Mouse (Mus musculus): Measurements from ENCODE around the gene Gm13279. TPM values are rescaled to one million over a fixed set of nuclear protein-coding genes. Genes with fewer than 3 reads are reported as not detected.
"Not testable (repeated sequence)": the region's sequence is repeated elsewhere in the genome, so short reads cannot be mapped to it uniquely, and the experiment has no call there.

Gene Gm13279
- polyA plus RNA-seq (2015; fragmentation: Nextera tagmentation; extraction: Ambion mirVana): not detected in 2 replicates

DNA sequence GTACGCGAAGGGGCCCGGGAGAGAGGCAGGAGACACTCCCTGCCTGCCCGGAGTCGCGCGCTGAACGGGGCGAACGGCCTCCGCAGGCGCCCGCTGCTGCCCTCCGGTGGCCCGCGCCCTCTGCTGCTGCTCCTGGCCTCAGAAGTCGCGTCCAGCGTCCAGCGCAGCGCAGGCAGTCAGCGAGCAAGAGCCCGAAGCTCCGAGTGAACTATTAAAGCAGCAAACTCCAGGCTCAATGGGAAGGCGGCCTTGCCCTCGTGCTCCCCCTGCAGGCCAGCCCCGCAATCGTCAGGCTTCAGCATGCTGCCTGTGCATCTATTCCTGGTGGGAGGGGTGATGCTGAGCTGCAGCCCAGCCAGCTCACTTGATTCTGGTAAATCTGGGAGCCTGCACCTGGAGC lies at the start of gene Gm13279:
Gm13279 (plus strand) TSS at position 301 of the 400 bp plus-strand sequence.
- H3K9me3 ChIP-seq (replicated peaks; ENCODE audit: control insufficient read depth, low read length); H3K27ac ChIP-seq (ENCODE audit: low read length); H3K4me2 ChIP-seq (ENCODE audit: low read depth, low read length); H3K9ac ChIP-seq (ENCODE audit: low read depth, low read length); ATAC-seq (ENCODE audit: low read depth); H3K4me1 ChIP-seq (ENCODE audit: control insufficient read depth, low read depth, low read length); H3K27me3 ChIP-seq (ENCODE audit: control insufficient read depth, insufficient read depth, low read depth, low read length); H3K36me3 ChIP-seq (ENCODE audit: control insufficient read depth, insufficient read depth); H3K4me3 ChIP-seq (ENCODE audit: low read depth, low read length): not testable (repeated sequence)
- WGBS (ENCODE audit: insufficient replicate concordance): no CpG with 5 or more reads among the region's 28 CpGs

DNA sequence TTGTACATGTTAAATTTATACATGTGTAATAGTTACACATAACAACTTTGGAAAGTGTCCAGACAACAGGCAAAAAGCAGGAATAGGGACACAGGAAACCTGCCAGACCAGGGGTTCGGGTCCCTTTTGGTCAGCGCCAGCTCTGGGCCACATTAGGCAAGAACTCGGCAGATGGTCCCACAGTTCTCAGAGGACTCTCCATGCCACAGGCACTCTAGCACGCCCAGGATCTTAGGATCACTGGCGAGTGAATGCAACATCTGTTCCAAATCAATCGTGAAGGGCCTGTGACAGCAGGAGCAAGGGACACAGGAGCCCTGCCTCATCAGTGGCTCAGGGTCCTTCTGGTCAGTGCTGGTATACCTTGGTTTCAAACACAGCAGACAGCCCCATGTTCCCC lies 47.3 kb upstream of the Gm13279 start:
- H3K9ac ChIP-seq (ENCODE audit: low read depth, low read length): no peak overlapping the region
- H3K9me3 ChIP-seq (replicated peaks; ENCODE audit: control insufficient read depth, low read length): no peaks in the 10 kb centered on the region
- no peaks in the 10 kb centered on the region for H3K36me3 ChIP-seq (ENCODE audit: control insufficient read depth, insufficient read depth)
- ATAC-seq (ENCODE audit: low read depth): no peak
- no peak overlapping the region for H3K4me2 ChIP-seq (ENCODE audit: low read depth, low read length)
- H3K4me1 ChIP-seq (ENCODE audit: control insufficient read depth, low read depth, low read length): no peaks in the 10 kb centered on the region
- H3K4me3 ChIP-seq (ENCODE audit: low read depth, low read length): no peak overlapping the region
- 51% methylated on average over 6 of the region's 6 CpGs for WGBS (ENCODE audit: insufficient replicate concordance)
- no peaks in the 10 kb centered on the region for H3K27me3 ChIP-seq (ENCODE audit: control insufficient read depth, insufficient read depth, low read depth, low read length)
- H3K27ac ChIP-seq (ENCODE audit: low read length): no peak overlapping the region

DNA sequence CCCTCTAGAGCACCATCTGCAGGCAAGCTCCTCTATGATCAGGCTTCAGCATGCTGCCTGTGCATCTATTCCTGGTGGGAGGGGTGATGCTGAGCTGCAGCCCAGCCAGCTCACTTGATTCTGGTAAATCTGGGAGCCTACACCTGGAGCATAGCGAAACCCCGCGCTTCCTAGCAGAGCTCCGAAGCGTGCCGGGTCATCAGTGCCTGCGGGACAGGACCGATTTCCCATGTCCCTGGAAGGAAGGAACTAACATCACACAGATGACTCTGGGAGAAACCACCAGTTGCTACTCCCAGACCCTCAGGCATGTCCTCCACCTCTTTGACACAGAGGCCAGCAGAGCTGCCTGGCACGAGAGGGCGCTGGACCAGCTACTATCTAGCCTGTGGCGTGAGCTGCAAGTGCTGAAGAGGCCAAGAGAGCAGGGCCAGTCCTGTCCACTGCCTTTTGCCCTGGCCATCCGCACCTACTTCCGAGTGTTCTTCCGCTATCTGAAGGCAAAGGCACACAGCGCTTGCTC lies 42.3 kb upstream of the Gm13279 start, which contains the start of gene Gm13271:
Gm13271 (plus strand) TSS at position 51 of the 523 bp plus-strand sequence.
- not testable (repeated sequence) for H3K4me3 ChIP-seq (ENCODE audit: low read depth, low read length); H3K9ac ChIP-seq (ENCODE audit: low read depth, low read length); H3K4me2 ChIP-seq (ENCODE audit: low read depth, low read length); H3K27ac ChIP-seq (ENCODE audit: low read length); ATAC-seq (ENCODE audit: low read depth); H3K27me3 ChIP-seq (ENCODE audit: control insufficient read depth, insufficient read depth, low read depth, low read length); H3K36me3 ChIP-seq (ENCODE audit: control insufficient read depth, insufficient read depth); H3K9me3 ChIP-seq (replicated peaks; ENCODE audit: control insufficient read depth, low read length); H3K4me1 ChIP-seq (ENCODE audit: control insufficient read depth, low read depth, low read length)
- WGBS (ENCODE audit: insufficient replicate concordance): 67% methylated on average over 14 of the region's 15 CpGs

DNA sequence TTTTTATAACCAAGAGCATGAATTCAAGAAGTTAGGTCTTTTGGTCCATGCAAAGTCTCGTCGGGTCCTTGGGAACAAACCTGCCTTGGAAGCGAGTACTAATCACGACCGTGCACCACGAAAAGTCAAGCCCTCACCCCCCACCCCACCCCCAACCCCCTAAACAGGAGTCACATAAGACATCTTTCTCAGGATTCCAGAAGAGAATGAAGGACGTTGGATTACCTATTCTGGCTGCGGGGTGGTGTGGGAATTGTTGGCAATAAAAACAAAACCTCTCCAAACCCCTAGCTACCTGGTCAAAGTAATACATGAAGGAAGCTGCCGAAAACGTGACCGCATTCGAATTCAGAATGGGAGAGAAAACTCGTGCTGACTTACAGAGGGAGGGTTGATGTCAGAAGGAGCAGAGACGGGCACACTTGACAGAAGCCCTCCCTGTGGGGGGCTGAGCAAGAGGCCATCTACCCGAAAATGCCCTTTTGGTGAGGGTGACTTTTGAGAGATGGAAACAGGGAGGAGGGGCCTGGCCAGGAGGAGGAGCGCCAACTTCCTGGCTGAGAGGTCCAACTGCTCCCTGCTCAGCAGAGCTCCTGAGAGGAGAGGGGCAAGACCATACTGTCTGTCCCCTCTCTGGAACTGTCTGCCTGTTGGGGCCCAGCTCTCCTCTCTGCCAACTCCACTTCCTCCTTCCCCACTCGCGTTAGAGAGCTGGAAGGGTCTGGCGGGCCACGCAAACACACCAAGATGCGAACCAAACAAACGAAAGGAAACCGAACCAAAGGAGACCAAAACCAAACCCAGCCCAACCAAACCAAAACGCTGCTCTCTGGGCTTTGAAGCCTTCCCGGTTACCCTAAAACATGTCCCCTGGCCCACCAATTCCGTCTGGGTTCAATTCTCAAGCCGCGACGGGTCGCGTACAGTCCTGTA lies 40.4 kb upstream of the Gm13279 start:
- Histone ChIP-seq H3K4me2 (ENCODE audit: low read depth, low read length) (peak overlapping the region; percentile 84), H3K9ac (ENCODE audit: low read depth, low read length) (peak overlapping the region; percentile 65), H3K4me3 (ENCODE audit: low read depth, low read length) (peak overlapping the region; percentile 66), H3K27ac (ENCODE audit: low read length) (peak overlapping the region; percentile 84)
- H3K4me1 ChIP-seq (ENCODE audit: control insufficient read depth, low read depth, low read length); H3K27me3 ChIP-seq (ENCODE audit: control insufficient read depth, insufficient read depth, low read depth, low read length); H3K36me3 ChIP-seq (ENCODE audit: control insufficient read depth, insufficient read depth); H3K9me3 ChIP-seq (replicated peaks; ENCODE audit: control insufficient read depth, low read length); ATAC-seq (ENCODE audit: low read depth): not testable (repeated sequence)
- WGBS (ENCODE audit: insufficient replicate concordance): 10% methylated on average over 28 of the region's 31 CpGs

DNA sequence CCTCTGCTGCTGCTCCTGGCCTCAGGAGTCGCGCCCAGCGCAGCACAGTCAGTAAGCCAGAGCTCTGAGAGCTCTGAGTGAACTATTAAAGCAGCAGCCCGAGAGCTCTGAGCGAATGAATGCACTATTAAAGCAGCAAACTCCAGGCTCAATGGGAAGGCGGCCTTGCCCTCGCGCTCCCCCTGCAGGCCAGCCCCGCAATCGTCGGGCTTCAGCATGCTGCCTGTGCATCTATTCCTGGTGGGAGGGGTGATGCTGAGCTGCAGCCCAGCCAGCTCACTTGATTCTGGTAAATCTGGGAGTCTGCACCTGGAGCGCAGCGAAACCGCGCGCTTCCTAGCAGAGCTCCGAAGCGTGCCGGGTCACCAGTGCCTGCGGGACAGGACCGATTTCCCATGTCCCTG lies 39.6 kb upstream of the Gm13279 start:
- Histone ChIP-seq H3K27ac (ENCODE audit: low read length) (peak overlapping the region; percentile 84), H3K4me3 (ENCODE audit: low read depth, low read length) (peak overlapping the region; percentile 66)
- WGBS (ENCODE audit: insufficient replicate concordance): under 1% methylated on average over 12 of the region's 21 CpGs

DNA sequence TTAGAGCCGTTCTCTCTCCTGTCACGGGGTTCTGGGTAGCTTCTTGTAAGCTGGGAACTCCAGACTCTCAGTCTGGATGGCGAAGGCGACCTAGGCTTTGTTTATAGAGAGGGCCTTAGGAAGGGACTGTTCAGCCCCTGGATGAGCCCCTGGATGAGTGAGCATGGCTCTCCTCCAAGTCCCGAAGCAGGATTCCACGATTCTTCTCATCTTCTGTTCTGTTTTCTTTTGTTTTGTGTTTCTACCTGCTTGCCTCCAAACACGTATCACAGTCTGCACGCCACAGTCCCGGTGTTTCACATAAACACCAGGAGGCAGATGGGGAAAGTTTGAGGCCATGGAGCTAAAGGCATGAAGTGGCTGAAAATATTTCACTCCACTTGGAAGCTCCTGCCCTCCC lies 38.4 kb upstream of the Gm13279 start:
- not testable (repeated sequence) for H3K4me2 ChIP-seq (ENCODE audit: low read depth, low read length); H3K27me3 ChIP-seq (ENCODE audit: control insufficient read depth, insufficient read depth, low read depth, low read length); H3K4me1 ChIP-seq (ENCODE audit: control insufficient read depth, low read depth, low read length); H3K4me3 ChIP-seq (ENCODE audit: low read depth, low read length); H3K9me3 ChIP-seq (replicated peaks; ENCODE audit: control insufficient read depth, low read length); H3K9ac ChIP-seq (ENCODE audit: low read depth, low read length); H3K27ac ChIP-seq (ENCODE audit: low read length); H3K36me3 ChIP-seq (ENCODE audit: control insufficient read depth, insufficient read depth); ATAC-seq (ENCODE audit: low read depth)
- 80% methylated on average over 7 of the region's 9 CpGs for WGBS (ENCODE audit: insufficient replicate concordance)

More for the DNA sequence above, 39.6 kb upstream of the Gm13279 start:
- not testable (repeated sequence) for H3K9me3 ChIP-seq (replicated peaks; ENCODE audit: control insufficient read depth, low read length); H3K4me1 ChIP-seq (ENCODE audit: control insufficient read depth, low read depth, low read length); H3K27me3 ChIP-seq (ENCODE audit: control insufficient read depth, insufficient read depth, low read depth, low read length); H3K36me3 ChIP-seq (ENCODE audit: control insufficient read depth, insufficient read depth)
- peak overlapping the region; percentile 84 for H3K4me2 ChIP-seq (ENCODE audit: low read depth, low read length)
- ATAC-seq (ENCODE audit: low read depth): peak; percentile 100
- peak overlapping the region; percentile 65 for H3K9ac ChIP-seq (ENCODE audit: low read depth, low read length)

DNA sequence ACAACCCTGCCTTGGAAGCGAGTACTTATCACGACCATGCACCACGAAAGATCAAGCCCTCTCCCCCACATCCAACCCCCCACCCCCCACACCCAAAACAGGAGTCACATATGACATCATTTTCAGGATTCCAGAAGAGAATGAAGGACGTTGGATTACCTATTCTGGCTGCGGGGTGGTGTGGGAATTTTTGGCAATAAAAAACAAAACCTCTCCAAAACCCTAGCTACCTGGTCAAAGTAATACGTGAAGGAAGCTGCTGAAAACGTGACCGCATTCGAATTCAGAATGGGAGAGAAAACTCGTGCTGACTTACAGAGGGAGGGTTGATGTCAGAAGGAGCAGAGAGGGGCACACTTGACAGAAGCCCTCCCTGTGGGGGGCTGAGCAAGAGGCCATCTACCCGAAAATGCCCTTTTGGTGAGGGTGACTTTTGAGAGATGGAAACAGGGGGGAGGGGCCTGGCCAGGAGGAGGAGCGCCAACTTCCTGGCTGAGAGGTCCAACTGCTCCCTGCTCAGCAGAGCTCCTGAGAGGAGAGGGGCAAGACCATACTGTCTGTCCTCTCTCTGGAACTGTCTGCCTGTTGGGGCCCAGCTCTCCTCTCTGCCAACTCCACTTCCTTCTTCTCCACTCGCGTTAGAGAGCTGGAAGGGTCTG lies 37.5 kb upstream of the Gm13279 start, which contains the start of gene Gm13283:
Gm13283 (plus strand) TSS at position 510 of the 659 bp plus-strand sequence.
- H3K4me1 ChIP-seq (ENCODE audit: control insufficient read depth, low read depth, low read length); H3K27me3 ChIP-seq (ENCODE audit: control insufficient read depth, insufficient read depth, low read depth, low read length); H3K36me3 ChIP-seq (ENCODE audit: control insufficient read depth, insufficient read depth); H3K9me3 ChIP-seq (replicated peaks; ENCODE audit: control insufficient read depth, low read length); ATAC-seq (ENCODE audit: low read depth); H3K9ac ChIP-seq (ENCODE audit: low read depth, low read length); H3K27ac ChIP-seq (ENCODE audit: low read length): not testable (repeated sequence)
- Histone ChIP-seq H3K4me3 (ENCODE audit: low read depth, low read length) (peak within 1 kb of the TSS; percentile 24), H3K4me2 (ENCODE audit: low read depth, low read length) (peak within 1 kb of the TSS; percentile 46)
- WGBS (ENCODE audit: insufficient replicate concordance): 6% methylated on average over 9 of the region's 14 CpGs

DNA sequence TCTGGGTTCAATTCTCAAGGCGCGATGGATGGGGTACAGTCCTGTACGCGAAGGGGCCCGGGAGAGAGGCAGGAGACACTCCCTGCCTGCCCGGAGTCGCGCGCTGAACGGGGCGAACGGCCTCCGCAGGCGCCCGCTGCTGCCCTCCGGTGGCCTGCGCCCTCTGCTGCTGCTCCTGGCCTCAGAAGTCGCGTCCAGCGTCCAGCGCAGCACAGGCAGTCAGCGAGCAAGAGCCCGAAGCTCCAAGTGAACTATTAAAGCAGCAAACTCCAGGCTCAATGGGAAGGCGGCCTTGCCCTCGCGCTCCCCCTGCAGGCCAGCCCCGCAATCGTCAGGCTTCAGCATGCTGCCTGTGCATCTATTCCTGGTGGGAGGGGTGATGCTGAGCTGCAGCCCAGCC lies 36.8 kb upstream of the Gm13279 start:
- H3K4me2 ChIP-seq (ENCODE audit: low read depth, low read length): peak overlapping the region; percentile 46
- H3K9ac ChIP-seq (ENCODE audit: low read depth, low read length): not testable (repeated sequence)

DNA sequence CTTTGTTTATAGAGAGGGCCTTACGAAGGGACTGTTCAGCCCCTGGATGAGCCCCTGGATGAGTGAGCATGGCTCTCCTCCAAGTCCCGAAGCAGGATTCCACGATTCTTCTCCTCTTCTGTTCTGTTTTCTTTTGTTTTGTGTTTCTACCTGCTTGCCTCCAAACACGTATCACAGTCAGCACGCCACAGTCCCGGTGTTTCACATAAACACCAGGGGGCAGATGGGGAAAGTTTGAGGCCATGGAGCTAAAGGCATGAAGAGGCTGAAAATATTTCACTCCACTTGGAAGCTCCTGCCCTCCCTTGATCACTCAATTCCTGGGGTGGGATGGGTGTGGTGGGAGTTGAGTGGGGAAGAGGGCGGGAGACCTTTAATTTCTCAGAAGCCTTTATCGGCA lies 35.4 kb upstream of the Gm13279 start:
- not testable (repeated sequence) for H3K4me1 ChIP-seq (ENCODE audit: control insufficient read depth, low read depth, low read length); H3K27ac ChIP-seq (ENCODE audit: low read length); H3K36me3 ChIP-seq (ENCODE audit: control insufficient read depth, insufficient read depth); H3K9me3 ChIP-seq (replicated peaks; ENCODE audit: control insufficient read depth, low read length); H3K4me3 ChIP-seq (ENCODE audit: low read depth, low read length); H3K27me3 ChIP-seq (ENCODE audit: control insufficient read depth, insufficient read depth, low read depth, low read length); H3K9ac ChIP-seq (ENCODE audit: low read depth, low read length); ATAC-seq (ENCODE audit: low read depth); H3K4me2 ChIP-seq (ENCODE audit: low read depth, low read length)
- 55% methylated on average over 6 of the region's 8 CpGs for WGBS (ENCODE audit: insufficient replicate concordance)

More for the DNA sequence above, 36.8 kb upstream of the Gm13279 start:
- H3K36me3 ChIP-seq (ENCODE audit: control insufficient read depth, insufficient read depth); H3K4me1 ChIP-seq (ENCODE audit: control insufficient read depth, low read depth, low read length); H3K9me3 ChIP-seq (replicated peaks; ENCODE audit: control insufficient read depth, low read length); H3K27me3 ChIP-seq (ENCODE audit: control insufficient read depth, insufficient read depth, low read depth, low read length); H3K27ac ChIP-seq (ENCODE audit: low read length); ATAC-seq (ENCODE audit: low read depth): not testable (repeated sequence)
- H3K4me3 ChIP-seq (ENCODE audit: low read depth, low read length): peak overlapping the region; percentile 24
- 0% methylated on average over 24 of the region's 28 CpGs for WGBS (ENCODE audit: insufficient replicate concordance)

Measured in liver, embryonic 16.5 days (tissue).